Mouse (Mus musculus): ENCODE data around the gene Znhit2.

- no peak for TF ChIP-seq CTCF (IDR thresholded peaks at IDR 0.05)
- no peak for TF ChIP-seq POLR2A (IDR thresholded peaks at IDR 0.05; ENCODE audit: insufficient read depth, low read depth, low read length)
Measured at GRCm38 (mm10) chr19:6068951-6069350, 8.0 kb downstream of the Znhit2 start.

Measured in heart, adult 2 months (tissue).